Mouse (Mus musculus): ENCODE measurements around the gene Esrrg. TPM values are rescaled to one million over a fixed set of nuclear protein-coding genes. Genes with fewer than 3 reads are reported as not detected.

Gene Esrrg
- total and polyA plus RNA-seq, 3 experiments = 0.01 TPM; not detected in 2

- no peak for TF ChIP-seq MYB (IDR thresholded peaks at IDR 0.05; ENCODE audit: low read depth, low read length)
- Histone ChIP-seq H3K27me3 (ENCODE audit: control insufficient read depth in 1 of 2, insufficient read depth in 2 of 2, low read length in 2 of 2) (no peaks in the 10 kb centered on the region), H3K4me1 (ENCODE audit: control insufficient read depth in 1 of 2, insufficient read depth in 2 of 2, low read length in 2 of 2) (no peaks in the 10 kb centered on the region; a peak in 1 of 4 replicates), H3K27ac (ENCODE audit: control insufficient read depth, low read depth, low read length) (no peak overlapping the region), H3K9ac (ENCODE audit: control insufficient read depth, low read depth, low read length, poor library complexity, severe bottlenecking) (no peak overlapping the region), H3K9me3 (replicated peaks; ENCODE audit: insufficient read depth, low read length) (no peaks in the 10 kb centered on the region), H3K79me2 (ENCODE audit: control insufficient read depth, insufficient read depth, low read length, poor library complexity) (no peaks in the 10 kb centered on the region), H3K4me3 (ENCODE audit: control insufficient read depth in 1 of 2, insufficient read depth in 1 of 2, low read depth in 2 of 2, low read length in 2 of 2) (no peak overlapping the region), H3K36me3 (ENCODE audit: control insufficient read depth in 1 of 2, insufficient read depth in 2 of 2, low read length in 2 of 2) (peaks cover 0 to 3% of the 10 kb centered on the region in 2 experiments; a peak in 1 of 4 replicates)
- no peak for DNase-seq (ENCODE audit: low read depth, low spot score)
Measured at GRCm38 (mm10) chr1:188057892-188058291, 449.3 kb downstream of the Esrrg start.

- Histone ChIP-seq H3K9ac (ENCODE audit: control insufficient read depth, low read depth, low read length, poor library complexity, severe bottlenecking) (no peak overlapping the region), H3K4me1 (ENCODE audit: control insufficient read depth in 1 of 2, insufficient read depth in 2 of 2, low read length in 2 of 2) (no peaks in the 10 kb centered on the region; a peak in 1 of 4 replicates), H3K79me2 (ENCODE audit: control insufficient read depth, insufficient read depth, low read length, poor library complexity) (no peaks in the 10 kb centered on the region), H3K27ac (ENCODE audit: control insufficient read depth, low read depth, low read length) (no peak overlapping the region), H3K4me3 (ENCODE audit: control insufficient read depth in 1 of 2, insufficient read depth in 1 of 2, low read depth in 2 of 2, low read length in 2 of 2) (no peak overlapping the region), H3K36me3 (ENCODE audit: control insufficient read depth in 1 of 2, insufficient read depth in 2 of 2, low read length in 2 of 2) (peaks cover 0 to 3% of the 10 kb centered on the region in 2 experiments; a peak in 1 of 4 replicates), H3K27me3 (ENCODE audit: control insufficient read depth in 1 of 2, insufficient read depth in 2 of 2, low read length in 2 of 2) (no peaks in the 10 kb centered on the region), H3K9me3 (replicated peaks; ENCODE audit: insufficient read depth, low read length) (no peaks in the 10 kb centered on the region)
- TF ChIP-seq KAT2A (conservative IDR thresholded peaks at IDR 0.05; ENCODE audit: low read depth, low read length) (no peak), MYB (IDR thresholded peaks at IDR 0.05; ENCODE audit: low read depth, low read length) (no peak), USF2 (IDR thresholded peaks at IDR 0.05; ENCODE audit: borderline replicate concordance in 1 of 2, insufficient read depth in 1 of 2, low read depth in 1 of 2, low read length in 2 of 2) (no peak), TCF12 (IDR thresholded peaks at IDR 0.05; ENCODE audit: low read depth, low read length) (no peak), MEF2A (IDR thresholded peaks at IDR 0.05; ENCODE audit: extremely low read depth, insufficient replicate concordance, low read depth, low read length, poor library complexity, severe bottlenecking) (no peak), TAL1 (IDR thresholded peaks at IDR 0.05; ENCODE audit: low read length) (no peak)
- DNase-seq (ENCODE audit: low read depth, low spot score) = no peak
Measured at GRCm38 (mm10) chr1:188059006-188059405, 450.4 kb downstream of the Esrrg start.

DNA sequence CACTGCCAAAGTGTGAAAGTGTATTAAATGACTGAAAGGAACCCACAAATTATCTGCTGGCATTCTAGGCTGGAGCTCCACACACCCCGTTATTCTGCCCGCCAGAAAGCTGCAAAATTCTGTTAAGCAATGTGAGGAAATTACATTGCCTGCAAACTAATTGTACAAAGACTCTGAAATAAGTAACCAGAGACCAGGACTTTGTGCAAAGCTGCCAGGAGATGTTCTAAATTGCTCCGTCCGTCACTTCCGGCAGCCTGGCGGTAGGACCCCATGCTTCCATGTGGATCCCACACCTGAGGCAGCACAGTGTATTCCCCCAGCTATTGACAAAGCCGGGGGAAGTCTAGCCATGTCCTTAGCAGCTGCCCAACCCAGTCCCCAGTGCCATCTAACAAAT lies 451.9 kb downstream of the Esrrg start:
- Histone ChIP-seq H3K27ac (ENCODE audit: control insufficient read depth, low read depth, low read length) (no peak overlapping the region), H3K27me3 (ENCODE audit: control insufficient read depth in 1 of 2, insufficient read depth in 2 of 2, low read length in 2 of 2) (no peaks in the 10 kb centered on the region), H3K79me2 (ENCODE audit: control insufficient read depth, insufficient read depth, low read length, poor library complexity) (no peaks in the 10 kb centered on the region), H3K9me3 (replicated peaks; ENCODE audit: insufficient read depth, low read length) (no peaks in the 10 kb centered on the region), H3K9ac (ENCODE audit: control insufficient read depth, low read depth, low read length, poor library complexity, severe bottlenecking) (no peak overlapping the region), H3K4me3 (ENCODE audit: control insufficient read depth in 1 of 2, insufficient read depth in 1 of 2, low read depth in 2 of 2, low read length in 2 of 2) (no peak overlapping the region), H3K4me1 (ENCODE audit: control insufficient read depth in 1 of 2, insufficient read depth in 2 of 2, low read length in 2 of 2) (no peaks in the 10 kb centered on the region; a peak in 1 of 4 replicates), H3K36me3 (ENCODE audit: control insufficient read depth in 1 of 2, insufficient read depth in 2 of 2, low read length in 2 of 2) (peaks cover 0 to 3% of the 10 kb centered on the region in 2 experiments; a peak in 1 of 4 replicates)
- TF ChIP-seq NELFE (IDR thresholded peaks at IDR 0.05; ENCODE audit: low read depth, low read length) (no peak), ELF1 (IDR thresholded peaks at IDR 0.05; ENCODE audit: low read depth, low read length) (no peak), POLR2AphosphoS2 (IDR thresholded peaks at IDR 0.05; ENCODE audit: low read length) (no peak), SIN3A (IDR thresholded peaks at IDR 0.05; ENCODE audit: low read length) (no peak), HCFC1 (IDR thresholded peaks at IDR 0.05; ENCODE audit: low read depth, low read length) (no peak), CHD2 (IDR thresholded peaks at IDR 0.05; ENCODE audit: low read length) (no peak), BHLHE40 (IDR thresholded peaks at IDR 0.05; ENCODE audit: borderline replicate concordance, low read depth, low read length) (no peak), JUND (IDR thresholded peaks at IDR 0.05; ENCODE audit: low read depth, low read length) (no peak), MEF2A (IDR thresholded peaks at IDR 0.05; ENCODE audit: extremely low read depth, insufficient replicate concordance, low read depth, low read length, poor library complexity, severe bottlenecking) (no peak), ZNF384 (IDR thresholded peaks at IDR 0.05; ENCODE audit: low read depth, low read length) (no peak), ETS1 (IDR thresholded peaks at IDR 0.05; ENCODE audit: low read depth, low read length) (no peak), ZC3H11A (IDR thresholded peaks at IDR 0.05; ENCODE audit: low read depth, low read length) (no peak), GABPA (IDR thresholded peaks at IDR 0.05; ENCODE audit: low read depth, low read length) (no peak), MAZ (IDR thresholded peaks at IDR 0.05; ENCODE audit: low read depth, low read length) (no peak), MYC (IDR thresholded peaks at IDR 0.05; ENCODE audit: low read depth, low read length) (no peak), MYB (IDR thresholded peaks at IDR 0.05; ENCODE audit: low read depth, low read length) (no peak), TAL1 (IDR thresholded peaks at IDR 0.05; ENCODE audit: low read length) (no peak), EP300 (IDR thresholded peaks at IDR 0.05; ENCODE audit: low read depth in 1 of 2, low read length in 2 of 2) (no peak), MAX (IDR thresholded peaks at IDR 0.05; ENCODE audit: low read length) (no peak)
- no peak for DNase-seq (ENCODE audit: low read depth, low spot score)
